Mouse (Mus musculus) stomach, postnatal 0 days (tissue): ENCODE results near the gene Btbd19. TPM values are rescaled to one million over a fixed set of nuclear protein-coding genes. Genes with fewer than 3 reads are reported as not detected.

Source experiments
- ATAC-seq: fragments of 200-750 bp; cut with Nextera tagmentation; 2 replicates; pipeline ENCODE4 v1.8.0; 2017; ENCODE audit not compliant: low FRiP score, low TSS enrichment
- DNase-seq: peaks from one replicate; pipeline ENCODE4 v3.0.0-alpha.2; 2016; ENCODE audit warnings: low spot score
- H3K27ac ChIP-seq: fragments of 300-500 bp; sonication (generic); replicated peaks from 2 replicates; pipeline ENCODE4 v1.5.1; 2014; ENCODE audit warnings: mild to moderate bottlenecking, control low read depth
- H3K27me3 ChIP-seq: fragments of 300-500 bp; sonication (generic); 2 replicates; pipeline ENCODE4 v1.6.1; 2014; ENCODE audit warnings: low read length; ENCODE audit not compliant: control insufficient read depth, insufficient read depth
- H3K36me3 ChIP-seq: fragments of 300-500 bp; sonication (generic); 2 replicates; pipeline ENCODE4 v1.6.1; 2014; ENCODE audit warnings: low read length, mixed read lengths; ENCODE audit not compliant: control insufficient read depth, insufficient read depth
- H3K4me1 ChIP-seq: fragments of 300-500 bp; sonication (generic); replicated peaks from 2 replicates; pipeline ENCODE4 v1.6.1; 2014; ENCODE audit warnings: antibody characterized with exemption; ENCODE audit not compliant: control insufficient read depth, insufficient read depth
- H3K4me2 ChIP-seq: fragments of 300-500 bp; sonication (generic); replicated peaks from 2 replicates; pipeline ENCODE4 v1.6.1; 2014; ENCODE audit warnings: low read depth, mild to moderate bottlenecking, control low read depth, moderate library complexity
- H3K4me3 ChIP-seq: fragments of 300-500 bp; sonication (generic); 2 replicates; pipeline ENCODE4 v1.5.1; 2014; ENCODE audit warnings: low read depth, low read length, control low read depth
- H3K9ac ChIP-seq: fragments of 300-500 bp; sonication (generic); 2 replicates; pipeline ENCODE4 v1.6.1; 2014; ENCODE audit warnings: mild to moderate bottlenecking, low read length, control low read depth, mixed read lengths
- H3K9me3 ChIP-seq: fragments of 300-500 bp; sonication (generic); 2 replicates; pipeline ENCODE4 v1.6.1; 2016; ENCODE audit warnings: low read length; ENCODE audit not compliant: control insufficient read depth
- CTCF ChIP-seq: IDR thresholded peaks from 2 replicates; pipeline ENCODE4 v1.5.1; 2016; ENCODE audit warnings: antibody characterized with exemption, low read depth, mild to moderate bottlenecking, moderate library complexity
- EP300 ChIP-seq: optimal IDR thresholded peaks from 2 replicates; pipeline ENCODE3; 2016; ENCODE audit warnings: antibody characterized with exemption
- WGBS: fragments of 180-500 bp; shearing (Covaris S2); extraction: QIAGEN DNeasy Blood & Tissue Kit; methylation state at CpG from one replicate; pipeline ENCODE4 v1.1.7; 2014; 5-methylcytosine and 5-hydroxymethylcytosine counted together
- polyA plus RNA-seq: library from polyadenylated mRNA; unstranded; fragments of >200 nt; fragmentation: Nextera tagmentation; extraction: Ambion mirVana; gene quantifications from 2 replicates; pipeline ENCODE4 v1.2.1, GENCODE M21; 2015

Btbd19 gene
- polyA plus RNA-seq, 1 experiment from 2014 or later, result 5.7 TPM

DNA sequence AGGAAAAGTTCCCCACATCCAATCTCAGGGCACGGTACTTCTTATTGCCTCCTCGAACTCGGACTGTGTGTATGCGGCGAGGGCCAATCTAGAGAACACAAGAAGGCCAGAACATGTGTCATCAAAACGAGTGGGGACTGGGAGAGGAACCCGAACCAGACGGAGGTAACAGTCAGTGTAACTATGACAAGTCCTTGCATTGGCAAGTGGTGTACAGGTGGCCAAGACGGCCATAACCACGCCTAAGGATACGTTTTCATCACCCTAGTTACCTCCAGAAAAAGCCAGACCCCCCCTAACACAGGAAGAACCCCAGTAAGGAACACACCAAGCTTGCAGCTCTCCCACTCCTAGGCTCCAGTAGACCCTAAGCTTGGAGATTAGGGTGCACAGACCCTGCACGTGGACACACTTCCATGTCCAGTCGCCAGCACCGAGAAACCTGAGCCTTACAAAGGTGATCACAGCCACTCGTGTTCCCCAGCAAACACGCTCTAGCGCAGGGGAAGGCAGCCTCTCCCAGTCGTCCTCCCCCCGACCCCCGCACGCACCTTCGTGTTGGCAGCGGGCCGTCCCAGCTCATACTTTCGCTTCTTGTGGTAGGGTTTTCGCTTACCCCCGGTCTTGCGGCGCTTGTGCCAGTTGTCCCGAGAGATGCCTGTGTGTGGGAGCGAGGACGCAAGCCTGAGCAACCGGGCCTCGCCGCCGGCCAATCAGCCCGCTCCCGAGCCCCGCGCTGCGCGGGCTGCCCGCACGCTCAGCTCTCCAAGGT lies 29.7 kb upstream of the Btbd19 start:
- ATAC-seq, result peak; percentile 12; the same call in 1 of the 2 replicates
- Histone ChIP-seq H3K4me1 (peaks cover 2% of the 10 kb centered on the region; the same call in 1 of the 2 replicates), H3K27me3 (no peaks in the 10 kb centered on the region), H3K9me3 (no peaks in the 10 kb centered on the region), H3K36me3 (peaks cover 22% of the 10 kb centered on the region), H3K27ac (peak overlapping the region; percentile 88), H3K4me2 (peak overlapping the region; percentile 80), H3K4me3 (peak overlapping the region; percentile 95), H3K9ac (peak overlapping the region; percentile 98)
- 2% methylated on average over 44 of the region's 44 CpGs for WGBS
- TF ChIP-seq CTCF, result no peak
- TF ChIP-seq EP300, result no peak
- no peak for DNase-seq

DNA sequence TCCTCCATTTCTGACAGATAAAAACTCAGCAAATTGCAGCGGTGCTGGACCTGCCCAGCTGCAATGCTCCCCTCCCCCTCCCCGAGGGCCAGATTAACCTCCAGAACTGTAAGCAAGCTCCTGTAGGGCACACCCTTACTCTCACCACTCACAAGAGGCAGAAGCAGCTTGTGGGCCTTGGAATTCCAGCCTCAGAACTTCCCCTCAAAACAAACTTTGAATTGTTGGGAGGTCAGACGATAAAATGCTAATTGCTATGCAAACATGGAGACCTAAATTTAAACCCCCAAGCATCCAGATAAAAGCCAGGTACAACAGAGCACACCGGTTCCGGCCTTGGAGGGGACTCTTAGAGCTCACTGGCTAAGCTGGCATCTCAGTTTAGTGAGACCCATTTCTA lies 27.2 kb upstream of the Btbd19 start:
- Histone ChIP-seq H3K4me1 (peaks cover 2% of the 10 kb centered on the region; the same call in 1 of the 2 replicates), H3K9ac (no peak overlapping the region), H3K9me3 (no peaks in the 10 kb centered on the region), H3K36me3 (peaks cover 23% of the 10 kb centered on the region), H3K27ac (no peak overlapping the region), H3K27me3 (no peaks in the 10 kb centered on the region), H3K4me2 (no peak overlapping the region), H3K4me3 (no peak overlapping the region)
- no peak for TF ChIP-seq CTCF
- TF ChIP-seq EP300, result no peak
- DNase-seq, result peak; percentile 61
- 47% methylated on average over 5 of the region's 5 CpGs for WGBS
- ATAC-seq, result no peak

DNA sequence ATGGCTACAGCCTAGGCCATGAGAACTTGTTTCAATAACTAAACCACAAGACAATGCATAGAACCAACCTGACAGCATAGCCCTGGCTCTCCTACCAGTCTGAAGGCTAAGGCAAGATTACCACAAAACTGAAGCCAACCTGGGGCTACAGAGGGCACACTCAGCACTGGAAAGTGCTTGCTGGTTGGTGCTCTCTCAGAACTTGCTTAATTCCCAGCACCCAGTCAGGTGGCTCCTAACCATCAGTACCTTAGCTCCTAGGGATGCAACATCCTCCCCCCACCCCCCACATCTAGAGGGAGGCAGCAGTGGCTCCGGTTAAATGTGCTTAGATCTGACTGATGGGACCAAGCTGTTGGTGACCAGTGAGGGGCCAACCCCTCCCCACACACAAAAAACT lies 25.9 kb upstream of the Btbd19 start:
- Histone ChIP-seq H3K27ac (no peak overlapping the region), H3K4me1 (peaks cover 2% of the 10 kb centered on the region; the same call in 1 of the 2 replicates), H3K27me3 (no peaks in the 10 kb centered on the region), H3K9ac (no peak overlapping the region), H3K4me3 (no peak overlapping the region), H3K36me3 (peaks cover 23% of the 10 kb centered on the region), H3K4me2 (no peak overlapping the region), H3K9me3 (no peaks in the 10 kb centered on the region)
- 71% methylated on average over 1 of the region's 1 CpGs for WGBS
- no peak for DNase-seq
- TF ChIP-seq EP300, result no peak
- no peak for TF ChIP-seq CTCF
- ATAC-seq, result no peak

DNA sequence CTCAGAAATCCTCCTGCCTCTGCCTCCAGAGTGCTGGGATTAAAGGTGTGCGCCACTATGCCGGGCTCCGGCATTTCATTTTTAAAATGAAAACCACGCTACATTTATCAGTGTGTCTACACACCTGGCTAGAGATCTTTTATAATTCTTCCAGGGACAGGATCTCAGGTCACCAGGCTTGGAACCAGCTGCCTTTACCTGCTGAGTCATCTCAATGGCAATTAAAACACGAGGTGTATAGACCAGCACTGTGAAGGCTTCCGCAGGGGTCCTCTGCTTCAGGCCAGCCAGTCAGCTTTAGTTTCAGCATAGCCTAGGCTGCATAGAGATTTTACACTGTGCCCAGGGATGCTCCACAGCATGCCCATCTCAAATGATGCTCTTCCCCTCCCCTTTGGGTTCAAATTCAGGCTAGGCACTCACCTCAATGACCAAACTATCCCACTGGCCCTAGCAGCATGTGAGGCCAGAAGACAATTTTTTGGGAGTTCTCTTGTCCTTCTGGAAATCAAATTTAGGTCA lies 24.7 kb upstream of the Btbd19 start:
- H3K4me1 ChIP-seq, result peaks cover 2% of the 10 kb centered on the region; the same call in 1 of the 2 replicates
- DNase-seq, result no peak
- 86% methylated on average over 6 of the region's 6 CpGs for WGBS
- peaks cover 23% of the 10 kb centered on the region for H3K36me3 ChIP-seq
- TF ChIP-seq EP300 (no peak), CTCF (no peak)
- H3K27me3 ChIP-seq, result no peaks in the 10 kb centered on the region
- ATAC-seq, result no peak
- no peak overlapping the region for H3K4me3 ChIP-seq
- no peak overlapping the region for H3K4me2 ChIP-seq
- H3K27ac ChIP-seq, result no peak overlapping the region
- no peaks in the 10 kb centered on the region for H3K9me3 ChIP-seq
- H3K9ac ChIP-seq, result no peak overlapping the region

DNA sequence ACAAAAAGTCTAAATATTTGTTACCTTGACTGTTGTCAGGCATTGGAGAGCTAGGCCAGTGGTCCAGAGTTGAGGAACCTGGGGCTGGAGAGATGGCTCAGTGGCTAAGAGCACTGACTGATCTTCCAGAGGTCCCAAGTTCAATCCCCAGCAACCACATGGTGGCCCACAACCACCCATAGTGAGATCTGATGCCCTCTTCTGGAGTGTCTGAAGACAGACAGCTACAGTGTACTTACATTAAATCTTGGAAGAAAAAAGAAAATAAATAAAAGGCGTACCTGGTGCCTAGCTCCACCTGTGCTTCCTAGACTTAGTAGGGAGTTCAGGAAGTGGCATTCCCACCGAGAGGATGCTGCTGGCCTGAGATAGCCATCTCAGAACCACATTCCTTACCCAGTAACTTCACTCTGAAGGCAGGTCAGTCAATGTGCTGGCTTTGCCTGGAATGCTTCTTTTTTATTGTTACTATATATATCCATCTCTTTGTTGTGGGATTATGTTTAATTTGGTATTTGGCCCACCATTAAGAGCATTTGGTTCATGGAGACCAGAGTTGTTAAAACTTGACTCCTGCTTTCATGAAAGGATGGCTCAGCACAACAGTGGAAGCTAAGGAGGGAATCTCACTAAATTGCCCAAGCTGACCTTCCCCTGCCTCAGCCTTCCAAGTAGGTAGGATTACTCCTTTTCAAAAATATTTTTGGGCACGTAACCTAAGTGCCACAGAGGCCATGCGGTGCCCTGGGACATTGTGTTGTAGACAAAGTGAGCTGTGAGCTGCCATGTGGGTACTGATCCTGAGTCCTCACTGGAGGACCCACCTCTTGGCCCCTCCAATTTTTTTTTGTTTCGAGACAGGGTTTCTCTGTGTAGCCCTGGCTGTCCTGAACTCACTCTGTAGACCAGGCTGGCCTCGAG lies 24.0 kb upstream of the Btbd19 start:
- Histone ChIP-seq H3K27ac (no peak overlapping the region), H3K36me3 (peaks cover 23% of the 10 kb centered on the region), H3K27me3 (no peaks in the 10 kb centered on the region), H3K4me2 (no peak overlapping the region), H3K9me3 (no peaks in the 10 kb centered on the region), H3K9ac (no peak overlapping the region), H3K4me3 (no peak overlapping the region), H3K4me1 (peaks cover under 1% of the 10 kb centered on the region; the same call in 1 of the 2 replicates)
- ATAC-seq (no peak), DNase-seq (no peak)
- TF ChIP-seq EP300, result no peak
- peak; percentile 19; the same call in 1 of the 2 replicates for TF ChIP-seq CTCF
- WGBS, result 72% methylated on average over 6 of the region's 6 CpGs
